Mouse (Mus musculus) thymus, postnatal 14 days (tissue): Measurements from ENCODE around the gene Ahsa2.
"Not testable (repeated sequence)": the region's sequence is repeated elsewhere in the genome, so short reads cannot be mapped to it uniquely, and the experiment has no call there.

Experiments used
- DNase-seq: peaks from one replicate; pipeline ENCODE4 v3.0.0; 2021

The Ahsa2 gene

GRCm38 (mm10) chr11:23497718-23498509 lies at the start of gene Ahsa2:
Gene Ahsa2, minus strand, starts transcription at chr11:23498030.
- peak; percentile 98 for DNase-seq

- no peak for DNase-seq
Observed at GRCm38 (mm10) chr11:23537446-23537845, 39.6 kb upstream of the Ahsa2 start.

GRCm38 (mm10) chr11:23520473-23521205 lies 22.8 kb upstream of the Ahsa2 start, which contains the start of gene 1700093K21Rik:
Gene 1700093K21Rik, minus strand, starts transcription at chr11:23521155.
- DNase-seq, result no peak

DNA sequence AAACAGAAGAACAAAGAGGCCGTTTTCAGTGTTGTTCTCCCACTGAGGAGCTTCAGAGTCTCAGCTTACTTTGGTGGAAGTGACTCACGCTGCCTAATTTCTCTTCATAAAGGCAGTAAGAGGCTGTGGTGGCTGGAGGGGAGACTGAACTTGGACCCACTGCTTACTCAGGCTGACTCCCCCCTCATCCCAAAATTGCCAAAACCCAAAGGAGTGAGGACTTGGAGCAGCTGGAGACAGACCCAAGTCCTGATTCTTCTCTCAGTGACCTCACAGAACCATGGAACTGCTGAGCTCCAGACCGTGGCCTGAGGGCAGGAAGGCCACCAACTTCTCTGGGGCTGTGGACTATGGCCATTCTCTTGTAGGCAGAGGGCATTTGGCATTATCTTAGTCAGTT lies 21.2 kb upstream of the Ahsa2 start:
- no peak for DNase-seq

- DNase-seq, result no peak
Observed at GRCm38 (mm10) chr11:23515315-23515714, 17.5 kb upstream of the Ahsa2 start.

DNA sequence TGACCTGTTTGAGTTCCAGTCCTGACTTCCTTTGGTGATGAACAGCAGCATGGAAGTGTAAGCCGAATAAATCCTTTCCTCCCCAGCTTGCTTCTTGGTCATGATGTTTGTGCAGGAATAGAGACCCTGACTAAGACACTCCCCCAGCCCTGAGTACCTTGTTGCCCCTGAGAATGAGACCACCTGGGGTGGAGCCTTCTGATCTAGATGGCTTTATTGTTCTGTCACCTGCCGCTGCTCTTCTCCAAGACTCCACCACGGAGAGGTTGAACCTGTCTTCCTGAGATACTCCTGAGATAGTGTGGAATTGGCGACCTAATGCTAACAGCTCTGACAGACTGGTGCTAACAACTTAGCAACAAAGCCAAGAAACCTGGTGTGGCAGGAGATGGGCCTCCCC lies 17.0 kb upstream of the Ahsa2 start:
- not testable (repeated sequence) for DNase-seq

DNA sequence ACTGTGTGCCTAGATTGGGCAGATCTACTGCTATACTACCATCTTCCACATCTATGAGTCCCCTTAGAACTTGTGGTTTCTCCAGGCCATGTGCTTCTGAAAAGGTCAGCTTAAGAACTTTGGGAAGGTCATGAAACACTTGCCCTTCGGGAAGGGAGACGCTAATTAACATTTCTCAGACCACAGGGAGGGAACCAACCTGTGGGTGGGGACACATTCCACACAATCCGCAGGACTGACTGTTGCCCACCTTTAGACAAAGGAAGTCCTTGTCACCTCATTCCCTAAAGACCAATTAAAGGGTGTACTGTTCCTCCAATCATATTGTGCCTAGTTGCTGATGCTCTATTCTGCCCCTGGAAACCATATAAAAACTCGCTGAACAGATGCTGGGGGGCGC lies 7.0 kb upstream of the Ahsa2 start:
- DNase-seq, result not testable (repeated sequence)

DNA sequence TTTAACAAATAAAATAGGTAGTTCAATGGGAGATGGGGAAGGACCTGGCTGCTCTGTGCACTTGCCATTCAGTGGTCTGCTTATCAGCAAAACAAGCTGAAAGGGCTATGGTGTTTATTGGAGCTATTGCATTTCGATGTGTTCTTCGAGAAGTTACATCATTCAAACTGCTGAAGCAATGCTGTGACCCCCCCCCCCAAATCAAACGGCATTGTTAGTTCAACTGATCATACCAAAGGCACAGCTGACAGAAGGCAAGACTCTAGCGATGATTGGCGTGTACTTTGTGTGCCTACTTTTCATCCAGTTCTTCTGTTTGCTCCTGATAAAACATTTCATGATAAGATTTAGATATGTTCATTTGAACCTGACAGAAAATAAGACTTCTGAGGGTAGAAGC lies 779 bp upstream of the Ahsa2 start:
- DNase-seq, result no peak

DNA sequence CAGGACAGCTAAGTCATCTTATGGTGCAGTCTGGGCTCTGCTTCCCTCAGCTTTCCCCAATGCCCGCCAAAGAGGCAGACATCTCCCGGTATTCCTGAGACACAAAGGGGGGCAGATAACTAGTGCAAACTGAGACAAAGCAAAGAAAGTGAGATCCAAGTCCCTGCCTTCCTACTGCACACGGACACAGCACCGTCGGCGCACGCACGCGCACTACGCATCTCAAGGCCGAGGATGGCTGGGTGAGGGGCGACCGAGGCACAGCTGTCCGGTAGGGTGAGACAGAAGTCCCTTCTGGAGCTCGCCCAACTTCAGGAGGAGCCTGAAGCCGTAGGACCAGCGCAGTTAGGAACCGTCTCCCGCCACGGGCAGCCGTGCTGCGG lies 504 bp downstream of the Ahsa2 start:
- DNase-seq, result no peak

GRCm38 (mm10) chr11:23496661-23497060 lies 1.2 kb downstream of the Ahsa2 start:
- peak; percentile 13 for DNase-seq

GRCm38 (mm10) chr11:23495231-23495630 lies 2.6 kb downstream of the Ahsa2 start:
- no peak for DNase-seq

DNA sequence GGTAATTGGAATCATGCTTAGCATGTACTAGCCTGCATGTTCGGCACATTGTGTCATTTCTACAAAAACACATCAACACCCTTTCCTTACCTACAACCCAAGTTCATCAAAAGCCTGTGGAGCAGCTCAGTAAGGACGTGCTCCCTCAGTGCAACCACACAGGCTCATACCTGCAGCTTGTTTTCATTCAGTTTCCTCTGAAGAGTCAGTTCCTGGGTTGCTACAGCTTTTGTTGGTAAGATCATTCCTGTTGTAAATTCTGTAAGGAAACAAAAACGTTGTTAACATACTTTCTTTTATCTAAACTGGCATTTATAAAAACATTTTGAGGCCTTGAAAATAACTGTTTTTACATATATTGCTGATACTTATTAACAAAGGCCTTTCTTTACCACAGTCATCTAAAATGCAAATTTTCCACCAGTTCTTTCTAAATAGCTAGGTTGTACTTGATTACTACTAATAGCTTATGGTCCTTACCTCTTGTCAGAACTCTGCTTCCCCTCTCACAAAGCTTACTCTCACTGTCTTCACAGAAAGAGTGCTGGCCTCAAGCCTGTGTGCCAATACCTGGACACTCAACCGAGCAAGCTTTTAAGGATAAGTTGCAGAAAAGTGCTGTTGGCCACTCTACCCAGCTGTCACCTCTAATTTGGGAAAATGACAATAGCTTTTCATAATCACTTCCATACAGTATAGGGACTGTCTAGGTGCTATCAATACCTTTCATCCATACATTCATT lies 5.6 kb downstream of the Ahsa2 start:
- DNase-seq, result no peak

DNA sequence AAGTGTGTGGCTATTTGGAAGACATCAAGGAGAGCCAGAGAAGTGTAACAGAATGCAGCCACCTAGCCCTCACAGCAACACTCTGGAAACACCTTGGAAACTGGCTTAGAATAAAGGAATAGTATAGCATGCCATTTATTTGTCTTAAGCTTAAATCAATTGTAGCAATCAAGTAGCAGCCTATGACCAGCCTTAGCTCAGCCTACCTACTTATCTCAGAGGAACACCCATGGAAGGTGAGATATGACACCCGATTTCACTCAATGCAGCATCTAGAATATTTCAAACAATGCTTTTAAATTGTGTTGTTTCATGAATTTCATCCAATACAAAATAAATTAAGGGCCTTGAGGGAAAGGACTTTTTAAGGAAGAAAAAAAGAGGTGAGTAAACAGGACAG lies 7.9 kb downstream of the Ahsa2 start:
- DNase-seq, result no peak

DNA sequence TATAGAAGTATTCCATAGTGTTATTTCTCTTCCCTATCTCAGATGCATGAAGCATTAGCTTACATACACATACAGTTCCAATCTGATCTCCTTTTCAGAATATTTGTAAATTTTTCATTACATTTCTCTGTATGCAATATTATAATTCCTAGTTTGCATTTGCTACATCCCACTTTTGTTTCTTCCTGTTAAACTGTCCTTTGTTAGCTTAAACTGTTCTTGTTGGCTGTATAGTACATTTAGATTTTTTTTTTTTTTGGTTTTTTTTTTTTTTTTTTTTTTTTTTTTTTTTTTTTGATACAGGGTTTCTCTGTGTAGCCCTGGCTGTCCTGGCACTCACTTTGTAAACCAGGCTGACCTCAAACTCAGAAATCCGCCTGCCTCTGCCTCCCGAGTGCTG lies 32.0 kb downstream of the Ahsa2 start:
- not testable (repeated sequence) for DNase-seq
